Mouse (Mus musculus) small intestine, adult 2 months (tissue): ENCODE results near the gene Cmya5.

Source experiments
- CTCF ChIP-seq: fragments of 200-500 bp; IDR thresholded peaks from 2 replicates; pipeline ENCODE4 v1.5.1; 2012; ENCODE audit warnings: low read depth, mild to moderate bottlenecking, control low read depth, inconsistent platforms, low read length, moderate library complexity, mixed read lengths; ENCODE audit not compliant: insufficient replicate concordance, insufficient read length; ENCODE audit errors: extremely low read depth
- POLR2A ChIP-seq: fragments of 200-500 bp; IDR thresholded peaks from 2 replicates; pipeline ENCODE4 v1.6.1; 2012; ENCODE audit warnings: low read depth, mild to moderate bottlenecking, control low read depth, inconsistent platforms, low read length, moderate library complexity

- TF ChIP-seq CTCF (no peak), POLR2A (no peak)
Measured at GRCm38 (mm10) chr13:93024837-93025236, 119.7 kb downstream of the Cmya5 start.
